Mouse (Mus musculus) testis, adult 2 months (tissue): ENCODE measurements around the gene Timm44.

Source experiments
- CTCF ChIP-seq: fragments of 200-500 bp; IDR thresholded peaks from 2 replicates; pipeline ENCODE4 v1.5.1; 2012; ENCODE audit warnings: low read depth, mild to moderate bottlenecking, inconsistent platforms, low read length, moderate library complexity; ENCODE audit not compliant: control insufficient read depth, insufficient read depth, insufficient replicate concordance
- POLR2A ChIP-seq: fragments of 200-500 bp; IDR thresholded peaks from 2 replicates; pipeline ENCODE4 v1.6.1; 2012; ENCODE audit warnings: low read depth, mild to moderate bottlenecking, inconsistent platforms, low read length, moderate library complexity; ENCODE audit not compliant: control insufficient read depth

DNA sequence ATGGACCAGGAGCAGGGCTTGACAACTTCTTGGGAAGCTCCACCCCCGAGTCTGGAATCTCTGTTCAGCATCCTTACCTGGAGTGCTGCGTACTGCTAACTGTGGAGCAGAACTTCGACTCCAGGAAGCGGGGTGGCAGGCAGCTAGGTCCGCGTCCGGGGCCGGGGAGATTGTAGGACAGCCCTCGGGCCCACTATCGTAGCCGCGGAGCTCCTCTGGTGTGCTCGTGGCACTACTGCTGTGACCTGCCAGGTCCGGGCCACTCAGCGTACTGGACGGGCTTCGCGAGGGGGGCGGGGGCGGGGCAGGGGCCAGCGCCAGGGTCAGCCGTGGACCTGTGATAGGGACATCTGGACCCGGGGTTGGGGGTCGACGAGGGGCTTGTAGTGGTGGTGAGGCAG, 62.9 kb downstream of the Timm44 start:
- TF ChIP-seq CTCF (no peak), POLR2A (no peak)
